Mouse (Mus musculus): Measurements from ENCODE around the gene Esr2. TPM values are rescaled to one million over a fixed set of nuclear protein-coding genes. Genes with fewer than 3 reads are reported as not detected.

Gene Esr2
- polyA plus RNA-seq (2017; shearing (Covaris generic)) = not detected

DNA sequence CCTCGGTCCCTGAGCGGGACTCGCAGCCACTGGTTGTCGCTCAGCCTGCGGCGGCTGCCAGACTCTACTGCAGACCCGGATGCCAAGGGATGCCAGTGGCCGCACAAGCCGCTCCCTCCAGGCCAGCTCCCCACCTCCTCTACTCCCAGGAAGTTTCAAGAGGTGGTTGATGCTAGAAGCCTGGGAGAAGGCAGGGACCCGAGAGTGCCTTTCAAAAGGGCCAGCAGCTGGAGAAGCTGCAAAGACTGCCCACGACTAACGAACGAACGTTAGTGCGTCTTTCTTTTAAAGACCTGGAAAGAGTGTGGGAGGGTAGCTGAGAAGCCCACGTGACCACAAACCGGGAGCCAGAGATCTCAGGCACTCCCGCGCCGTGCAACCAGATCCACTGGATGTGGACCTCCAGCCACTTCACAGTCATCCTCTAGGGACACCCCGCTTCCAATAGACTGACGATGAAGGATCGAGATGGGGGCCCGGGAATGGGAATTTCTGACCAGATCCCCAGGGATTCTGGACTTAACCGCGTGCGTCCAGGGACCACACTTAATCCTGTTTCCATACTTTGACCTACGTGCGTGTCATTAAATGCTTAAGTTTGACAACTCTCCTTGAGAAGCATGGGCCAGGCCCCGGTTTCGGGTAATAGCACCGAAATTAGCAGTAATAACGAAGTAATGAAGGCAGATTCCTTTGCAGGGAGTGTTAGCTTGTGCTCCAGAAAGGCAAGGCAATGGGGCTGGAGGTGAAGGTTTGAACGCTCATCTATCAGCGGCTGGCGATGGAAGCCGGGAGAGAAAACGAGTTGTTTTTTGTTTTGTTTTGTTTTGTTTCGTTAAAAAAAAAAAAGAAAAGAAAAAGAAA, at the start of gene Esr2:
TSS of gene Esr2 (minus strand) at position 260 of the 864 bp plus-strand sequence.

Other genes starting within 250 kb of the Esr2 start
- not detected for gene Tex21, start 69.5 kb upstream of the Esr2 start, polyA plus RNA-seq (2017; shearing (Covaris generic))
- 48.1 TPM for gene Mthfd1, start 78.0 kb upstream of the Esr2 start, polyA plus RNA-seq (2017; shearing (Covaris generic))
- 0.40 TPM for gene Akap5, start 147.6 kb upstream of the Esr2 start, polyA plus RNA-seq (2017; shearing (Covaris generic))
- gene Zbtb25, start 192.3 kb upstream of the Esr2 start, polyA plus RNA-seq (2017; shearing (Covaris generic)) = 100.0 TPM
- gene Zbtb1, start 193.0 kb upstream of the Esr2 start, polyA plus RNA-seq (2017; shearing (Covaris generic)) = 18.9 TPM
- 3.6 TPM for gene Hspa2, start 226.9 kb upstream of the Esr2 start, polyA plus RNA-seq (2017; shearing (Covaris generic))
- not detected for gene Ppp1r36, start 240.3 kb upstream of the Esr2 start, polyA plus RNA-seq (2017; shearing (Covaris generic))